Mouse (Mus musculus) lung, embryonic 14.5 days (tissue): ENCODE measurements at regions not wholly inside any gene's neighbourhood (a gene's known extent, or its start where the extent isn't known, plus 50 kb on each side); places are given as distances from the start of the nearest gene placed in this dataset.
"Not testable (repeated sequence)": the region's sequence is repeated elsewhere in the genome, so short reads cannot be mapped to it uniquely, and the experiment has no call there.

Experiments
- ATAC-seq: fragments of 200-750 bp; cut with Nextera tagmentation; 2 replicates; pipeline ENCODE4 v1.8.0; 2017; ENCODE audit warnings: mild to moderate bottlenecking, moderate TSS enrichment, moderate library complexity; ENCODE audit not compliant: insufficient read depth
- DNase-seq: peaks from one replicate; pipeline ENCODE4 v3.0.0-alpha.2; 2015
- H3K27ac ChIP-seq: fragments of 300-500 bp; sonication (generic); 2 replicates; pipeline ENCODE4 v1.5.1; 2014; ENCODE audit warnings: low read depth, mild to moderate bottlenecking, moderate library complexity
- H3K27me3 ChIP-seq: fragments of 300-500 bp; sonication (generic); 2 replicates; pipeline ENCODE4 v1.6.1; 2014; ENCODE audit warnings: low read length, control low read depth; ENCODE audit not compliant: insufficient read depth
- H3K36me3 ChIP-seq: fragments of 300-500 bp; sonication (generic); 2 replicates; pipeline ENCODE4 v1.6.1; 2014; ENCODE audit warnings: control low read depth; ENCODE audit not compliant: insufficient read depth
- H3K4me1 ChIP-seq: fragments of 300-500 bp; sonication (generic); 2 replicates; pipeline ENCODE4 v1.6.1; 2014; ENCODE audit warnings: antibody characterized with exemption, control low read depth; ENCODE audit not compliant: insufficient read depth
- H3K4me2 ChIP-seq: fragments of 300-500 bp; sonication (generic); 2 replicates; pipeline ENCODE4 v1.6.1; 2014; ENCODE audit warnings: mild to moderate bottlenecking
- H3K4me3 ChIP-seq: fragments of 300-500 bp; sonication (generic); 2 replicates; pipeline ENCODE4 v1.5.1; 2014; ENCODE audit warnings: low read depth, low read length
- H3K9ac ChIP-seq: fragments of 300-500 bp; sonication (generic); 2 replicates; pipeline ENCODE4 v1.6.1; 2014
- H3K9me3 ChIP-seq: fragments of 300-500 bp; sonication (generic); 2 replicates; pipeline ENCODE4 v1.6.1; 2016; ENCODE audit warnings: low read depth, low read length, control low read depth
- CTCF ChIP-seq: IDR thresholded peaks from 2 replicates; pipeline ENCODE4 v1.5.1; 2016; ENCODE audit warnings: antibody characterized with exemption, low read depth
- WGBS: fragments of 180-500 bp; shearing (Covaris S2); extraction: QIAGEN DNeasy Blood & Tissue Kit; methylation state at CpG from one replicate; pipeline ENCODE4 v1.1.7; 2014; 5-methylcytosine and 5-hydroxymethylcytosine counted together

DNA sequence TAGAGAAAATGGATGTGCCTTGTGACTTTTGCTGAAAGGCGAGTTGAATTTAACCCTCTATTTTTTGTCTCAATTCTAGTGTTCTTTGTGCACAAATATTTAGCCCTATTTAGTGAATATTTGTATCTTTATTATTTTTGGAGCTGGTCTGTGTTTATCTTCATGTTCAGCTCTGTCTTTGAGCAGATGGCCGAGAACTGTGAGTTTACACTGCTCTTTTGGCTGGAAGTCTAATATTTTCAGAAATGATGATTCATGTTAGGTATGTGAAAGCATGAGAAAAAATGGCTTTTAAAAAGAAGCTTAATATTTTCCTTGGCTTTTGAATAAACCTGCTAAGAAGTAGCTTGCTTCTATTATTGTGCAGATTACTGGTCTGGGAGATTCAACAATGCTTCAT lies 505.4 kb downstream of the Sema5a start:
- Histone ChIP-seq H3K4me1 (no peaks in the 10 kb centered on the region), H3K36me3 (no peaks in the 10 kb centered on the region), H3K4me3 (no peak overlapping the region), H3K27ac (no peak overlapping the region), H3K9me3 (no peaks in the 10 kb centered on the region), H3K4me2 (no peak overlapping the region), H3K27me3 (no peaks in the 10 kb centered on the region), H3K9ac (no peak overlapping the region)
- no peak for TF ChIP-seq CTCF
- peak; percentile 10 for DNase-seq
- WGBS = 41% methylated on average over 2 of the region's 2 CpGs
- no peak for ATAC-seq

GRCm38 (mm10) chr15:32751991-32752390 lies 507.4 kb downstream of the Sema5a start:
- no peaks in the 10 kb centered on the region for H3K27me3 ChIP-seq
- DNase-seq = no peak
- no peak for ATAC-seq
- H3K4me1 ChIP-seq = no peaks in the 10 kb centered on the region
- no peak for TF ChIP-seq CTCF
- 36% methylated on average over 3 of the region's 3 CpGs for WGBS
- no peak overlapping the region for H3K27ac ChIP-seq
- no peak overlapping the region for H3K9ac ChIP-seq
- no peaks in the 10 kb centered on the region for H3K9me3 ChIP-seq
- no peak overlapping the region for H3K4me3 ChIP-seq
- H3K4me2 ChIP-seq = no peak overlapping the region
- no peaks in the 10 kb centered on the region for H3K36me3 ChIP-seq

DNA sequence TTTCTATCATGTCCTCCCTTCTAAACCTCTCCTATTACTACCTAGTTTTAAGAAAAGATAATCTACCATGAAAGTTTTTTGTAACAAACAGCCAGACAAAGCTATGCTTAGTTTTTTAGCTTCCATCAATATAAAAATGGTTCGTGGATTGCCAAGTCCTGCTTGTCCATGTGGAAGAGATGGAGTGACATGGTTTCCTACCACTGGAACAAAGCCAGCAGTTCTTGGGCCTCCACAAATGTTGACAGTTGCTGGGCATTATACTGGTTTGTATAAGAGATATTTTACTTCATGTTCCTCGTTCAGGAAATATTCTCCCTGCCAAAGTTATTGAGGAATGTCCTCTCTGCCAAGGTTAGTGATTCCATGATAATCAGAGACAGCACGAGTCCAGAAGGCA lies 515.5 kb downstream of the Sema5a start:
- TF ChIP-seq CTCF = no peak

DNA sequence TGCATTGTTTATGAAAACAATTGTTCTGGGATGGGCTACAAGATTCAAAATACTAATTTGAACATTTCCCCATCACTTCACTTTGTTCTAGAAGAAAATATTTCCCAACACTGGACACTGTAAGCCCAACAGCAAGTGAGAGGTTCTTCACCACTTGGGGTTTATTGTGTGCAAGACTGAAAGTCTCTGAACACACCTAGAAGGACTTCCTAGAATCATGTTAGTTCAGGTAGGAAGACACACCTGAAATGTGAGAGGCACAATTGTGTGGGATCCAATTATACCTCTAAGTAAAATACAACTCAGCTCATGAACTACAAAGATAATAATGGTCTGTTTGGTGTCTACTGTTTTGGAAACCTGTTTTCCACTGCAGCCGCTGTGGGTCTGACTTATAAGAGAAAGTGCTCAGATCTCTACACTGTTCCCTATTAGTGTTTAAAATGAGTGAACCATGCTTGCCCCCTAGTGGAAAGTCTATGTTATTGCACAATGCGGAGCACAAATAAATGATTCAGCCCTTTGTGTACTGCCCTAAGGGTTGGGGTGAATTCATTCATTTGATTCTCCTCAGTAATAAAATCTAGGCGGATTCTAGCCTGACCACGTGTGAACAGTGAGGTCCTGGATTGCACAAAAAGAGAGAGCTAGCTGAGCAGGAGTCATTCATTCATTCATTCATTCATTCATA lies 521.5 kb downstream of the Sema5a start:
- peak; percentile 73 for ATAC-seq
- 6% methylated on average over 4 of the region's 4 CpGs for WGBS

More for the DNA sequence above, 515.5 kb downstream of the Sema5a start:
- H3K27me3 ChIP-seq = no peaks in the 10 kb centered on the region
- H3K27ac ChIP-seq = no peak overlapping the region
- no peaks in the 10 kb centered on the region for H3K9me3 ChIP-seq
- ATAC-seq (no peak), DNase-seq (no peak)
- 54% methylated on average over 3 of the region's 3 CpGs for WGBS
- H3K4me3 ChIP-seq = no peak overlapping the region
- H3K4me2 ChIP-seq = no peak overlapping the region
- no peak overlapping the region for H3K9ac ChIP-seq
- H3K4me1 ChIP-seq = no peaks in the 10 kb centered on the region
- H3K36me3 ChIP-seq = no peaks in the 10 kb centered on the region

DNA sequence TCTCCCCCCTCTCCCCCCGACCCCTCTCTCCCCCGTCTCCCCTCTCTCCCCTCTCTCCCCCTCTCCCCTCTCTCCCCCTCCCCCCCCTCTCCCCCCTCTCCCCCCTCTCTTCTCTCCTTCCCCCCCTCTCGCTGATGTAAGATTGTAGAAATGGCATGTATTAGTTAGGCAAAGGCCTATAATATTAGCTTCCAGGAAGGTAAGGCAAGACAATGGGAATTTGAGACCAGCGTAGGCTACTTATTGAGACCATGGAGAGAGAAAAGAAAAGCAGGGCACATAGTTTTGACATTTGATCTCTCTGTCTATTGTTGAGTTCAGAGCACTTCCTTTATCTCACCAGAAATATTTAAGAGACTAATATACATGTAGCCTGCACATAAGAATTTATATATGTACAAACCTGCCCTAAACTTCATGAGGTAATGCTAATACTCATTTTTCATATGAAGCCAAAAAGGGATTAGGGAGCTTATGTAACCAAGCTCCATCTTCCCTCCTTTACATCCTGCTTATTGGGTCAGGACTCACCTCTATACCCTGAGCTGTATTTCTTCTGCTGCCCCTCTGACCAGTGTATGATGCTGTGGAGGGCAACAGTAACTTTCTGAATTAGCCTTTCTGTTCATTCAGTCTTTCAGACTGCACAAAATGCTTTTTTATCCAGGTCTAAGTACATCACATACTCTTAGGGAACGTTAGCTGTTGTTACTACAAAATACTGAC lies 522.3 kb downstream of the Sema5a start:
- WGBS = 73% methylated on average over 2 of the region's 5 CpGs
- no peak overlapping the region for H3K4me2 ChIP-seq

More for the DNA sequence above, 521.5 kb downstream of the Sema5a start:
- no peaks in the 10 kb centered on the region for H3K27me3 ChIP-seq
- DNase-seq = peak; percentile 83
- no peak overlapping the region for H3K9ac ChIP-seq
- H3K9me3 ChIP-seq = no peaks in the 10 kb centered on the region
- H3K4me3 ChIP-seq = no peak overlapping the region
- no peaks in the 10 kb centered on the region for H3K36me3 ChIP-seq
- H3K4me1 ChIP-seq = no peaks in the 10 kb centered on the region
- no peak overlapping the region for H3K27ac ChIP-seq
- no peak overlapping the region for H3K4me2 ChIP-seq
- TF ChIP-seq CTCF = peak; percentile 89

GRCm38 (mm10) chr15:32778226-32778598 lies 533.6 kb downstream of the Sema5a start:
- not testable (repeated sequence) for H3K4me1 ChIP-seq, H3K36me3 ChIP-seq, H3K27me3 ChIP-seq, H3K9me3 ChIP-seq, DNase-seq, H3K9ac ChIP-seq, H3K27ac ChIP-seq, ATAC-seq
- WGBS = 19% methylated on average over 5 of the region's 5 CpGs
- H3K4me2 ChIP-seq = peak overlapping the region; percentile 64
- peak overlapping the region; percentile 57 for H3K4me3 ChIP-seq

More for the DNA sequence above, 522.3 kb downstream of the Sema5a start:
- Histone ChIP-seq H3K9ac (no peak overlapping the region), H3K9me3 (no peaks in the 10 kb centered on the region), H3K4me1 (no peaks in the 10 kb centered on the region), H3K4me3 (no peak overlapping the region), H3K27ac (no peak overlapping the region), H3K36me3 (no peaks in the 10 kb centered on the region), H3K27me3 (no peaks in the 10 kb centered on the region)
- DNase-seq (no peak), ATAC-seq (no peak)
- TF ChIP-seq CTCF = no peak

- H3K4me2 ChIP-seq = peak overlapping the region; percentile 64
- not testable (repeated sequence) for H3K9me3 ChIP-seq, H3K4me1 ChIP-seq, H3K27me3 ChIP-seq, H3K36me3 ChIP-seq
- ATAC-seq = peak; percentile 96
- H3K4me3 ChIP-seq = peak overlapping the region; percentile 57
- peak; percentile 43 for TF ChIP-seq CTCF
- under 1% methylated on average over 33 of the region's 34 CpGs for WGBS
- DNase-seq = peak; percentile 89
- peak overlapping the region; percentile 79 for H3K27ac ChIP-seq
- peak overlapping the region; percentile 68 for H3K9ac ChIP-seq
Measured at GRCm38 (mm10) chr15:32778599-32779273, 534.1 kb downstream of the Sema5a start.

DNA sequence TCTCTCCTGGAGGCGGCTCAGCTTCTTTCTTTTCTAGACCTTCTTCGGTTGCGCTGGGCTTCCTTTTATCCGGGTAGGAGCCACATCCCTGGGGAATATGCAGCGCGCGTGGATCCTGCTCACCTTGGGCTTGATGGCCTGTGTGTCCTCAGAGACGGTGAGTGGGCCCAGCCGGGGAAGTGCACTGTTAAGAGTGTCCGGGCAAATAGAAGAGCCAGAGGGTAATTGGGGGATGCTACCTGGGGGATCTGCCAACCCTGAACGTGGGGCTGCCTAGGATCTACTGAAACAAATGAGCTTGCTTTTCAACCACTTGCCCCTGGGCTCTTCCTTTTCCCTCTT lies 534.6 kb downstream of the Sema5a start:
- H3K9me3 ChIP-seq, DNase-seq, H3K27me3 ChIP-seq, H3K4me1 ChIP-seq, H3K36me3 ChIP-seq: not testable (repeated sequence)
- Histone ChIP-seq H3K4me2 (peak overlapping the region; percentile 64), H3K27ac (peak overlapping the region; percentile 79), H3K4me3 (peak overlapping the region; percentile 57), H3K9ac (peak overlapping the region; percentile 68)
- peak; percentile 9; the same call in 1 of the 2 replicates for ATAC-seq
- 5% methylated on average over 11 of the region's 11 CpGs for WGBS

GRCm38 (mm10) chr15:32781609-32782008 lies 537.0 kb downstream of the Sema5a start:
- WGBS = 30% methylated on average over 1 of the region's 1 CpGs
- H3K27ac ChIP-seq = peak overlapping the region; percentile 70; the same call in 1 of the 2 replicates
- peak overlapping the region; percentile 64 for H3K4me2 ChIP-seq
- H3K27me3 ChIP-seq, H3K9me3 ChIP-seq, H3K4me1 ChIP-seq, H3K36me3 ChIP-seq, H3K9ac ChIP-seq: not testable (repeated sequence)
- ATAC-seq (peak; percentile 68), DNase-seq (peak; percentile 86)
- peak overlapping the region; percentile 57 for H3K4me3 ChIP-seq
